Mouse (Mus musculus) hindbrain, embryonic 10.5 days (tissue): ENCODE data around the gene Mttp. TPM values are rescaled to one million over a fixed set of nuclear protein-coding genes. Genes with fewer than 3 reads are reported as not detected.

Experiments used
- DNase-seq: peaks from one replicate; pipeline ENCODE4 v3.0.0-alpha.2; 2017; ENCODE audit warnings: low spot score
- H3K27ac ChIP-seq: fragments of 300-500 bp; sonication (generic); 2 replicates; pipeline ENCODE4 v1.5.1; 2016; ENCODE audit warnings: mild to moderate bottlenecking, moderate library complexity
- H3K27me3 ChIP-seq: fragments of 300-500 bp; sonication (generic); 2 replicates; pipeline ENCODE4 v1.6.1; 2016; ENCODE audit warnings: mild to moderate bottlenecking; ENCODE audit not compliant: poor library complexity, insufficient read depth, severe bottlenecking
- H3K36me3 ChIP-seq: fragments of 300-500 bp; sonication (generic); 2 replicates; pipeline ENCODE4 v1.6.1; 2016; ENCODE audit warnings: mild to moderate bottlenecking, moderate library complexity
- H3K4me1 ChIP-seq: fragments of 300-500 bp; sonication (generic); replicated peaks from 2 replicates; pipeline ENCODE4 v1.6.1; 2016; ENCODE audit warnings: mild to moderate bottlenecking
- H3K4me3 ChIP-seq: fragments of 300-500 bp; sonication (generic); 2 replicates; pipeline ENCODE4 v1.5.1; 2016; ENCODE audit warnings: mild to moderate bottlenecking, moderate library complexity
- H3K9me3 ChIP-seq: fragments of 300-500 bp; sonication (generic); 2 replicates; pipeline ENCODE4 v1.6.1; 2016; ENCODE audit warnings: mild to moderate bottlenecking, moderate library complexity
- WGBS: fragments of 180-500 bp; shearing (Covaris S2); methylation state at CpG from one replicate; pipeline ENCODE4 v1.1.7; 2016; 5-methylcytosine and 5-hydroxymethylcytosine counted together
- polyA plus RNA-seq: library from polyadenylated mRNA; unstranded; fragments of >200 nt; fragmentation: Nextera tagmentation; extraction: Ambion mirVana; gene quantifications from 2 replicates; pipeline ENCODE4 v1.2.1, GENCODE M21; 2016

Mttp gene
- polyA plus RNA-seq, 1 experiment from 2014 or later = 9.2 TPM

GRCm38 (mm10) chr3:138056976-138057375, 87.8 kb downstream of the Mttp start:
- no peak for DNase-seq
- no peak overlapping the region for H3K4me3 ChIP-seq
- WGBS = 61% methylated on average over 7 of the region's 7 CpGs
- H3K27ac ChIP-seq = no peak overlapping the region
- H3K9me3 ChIP-seq = no peaks in the 10 kb centered on the region
- peaks cover 16% of the 10 kb centered on the region for H3K4me1 ChIP-seq
- no peaks in the 10 kb centered on the region for H3K36me3 ChIP-seq
- H3K27me3 ChIP-seq = no peaks in the 10 kb centered on the region

GRCm38 (mm10) chr3:138053969-138054368, 90.8 kb downstream of the Mttp start:
- no peak for DNase-seq
- Histone ChIP-seq H3K27me3 (no peaks in the 10 kb centered on the region), H3K36me3 (no peaks in the 10 kb centered on the region), H3K27ac (no peak overlapping the region; the same call in 1 of the 2 replicates), H3K9me3 (no peaks in the 10 kb centered on the region), H3K4me3 (no peak overlapping the region), H3K4me1 (peaks cover 16% of the 10 kb centered on the region)
- 50% methylated on average over 4 of the region's 4 CpGs for WGBS

- no peak overlapping the region for H3K27ac ChIP-seq
- 83% methylated on average over 3 of the region's 3 CpGs for WGBS
- no peak for DNase-seq
Measured at GRCm38 (mm10) chr3:138051431-138051830, 93.3 kb downstream of the Mttp start.

GRCm38 (mm10) chr3:138050772-138051171, 94.0 kb downstream of the Mttp start:
- no peak for DNase-seq
- H3K27ac ChIP-seq = no peak overlapping the region
- 88% methylated on average over 11 of the region's 11 CpGs for WGBS

More at GRCm38 (mm10) chr3:138051431-138051830, 93.3 kb downstream of the Mttp start:
- Histone ChIP-seq H3K27me3 (no peaks in the 10 kb centered on the region), H3K4me1 (peaks cover 5% of the 10 kb centered on the region), H3K9me3 (no peaks in the 10 kb centered on the region), H3K4me3 (no peak overlapping the region), H3K36me3 (no peaks in the 10 kb centered on the region)

GRCm38 (mm10) chr3:138049555-138049954, 95.2 kb downstream of the Mttp start:
- Histone ChIP-seq H3K36me3 (no peaks in the 10 kb centered on the region), H3K4me1 (peaks cover 5% of the 10 kb centered on the region), H3K4me3 (no peak overlapping the region), H3K9me3 (no peaks in the 10 kb centered on the region), H3K27ac (no peak overlapping the region), H3K27me3 (no peaks in the 10 kb centered on the region)
- WGBS = 88% methylated on average over 6 of the region's 6 CpGs
- DNase-seq = no peak

More at GRCm38 (mm10) chr3:138050772-138051171, 94.0 kb downstream of the Mttp start:
- H3K27me3 ChIP-seq = no peaks in the 10 kb centered on the region
- no peaks in the 10 kb centered on the region for H3K9me3 ChIP-seq
- H3K4me1 ChIP-seq = peaks cover 5% of the 10 kb centered on the region
- H3K4me3 ChIP-seq = no peak overlapping the region
- H3K36me3 ChIP-seq = no peaks in the 10 kb centered on the region

GRCm38 (mm10) chr3:138043316-138043715, 101.5 kb downstream of the Mttp start:
- H3K4me1 ChIP-seq = 0 out of 2 replicates have a peak, but pooled peaks cover 2% of the 10 kb centered on the region
- H3K4me3 ChIP-seq = no peak overlapping the region
- H3K9me3 ChIP-seq = no peaks in the 10 kb centered on the region
- H3K27me3 ChIP-seq = no peaks in the 10 kb centered on the region
- WGBS = 87% methylated on average over 7 of the region's 7 CpGs
- DNase-seq = no peak
- H3K36me3 ChIP-seq = no peaks in the 10 kb centered on the region
- no peak overlapping the region for H3K27ac ChIP-seq

GRCm38 (mm10) chr3:138041591-138042301, 103.0 kb downstream of the Mttp start:
- Histone ChIP-seq H3K9me3 (no peaks in the 10 kb centered on the region), H3K36me3 (no peaks in the 10 kb centered on the region), H3K4me1 (0 out of 2 replicates have a peak, but pooled peaks cover 2% of the 10 kb centered on the region), H3K4me3 (no peak overlapping the region), H3K27ac (no peak overlapping the region), H3K27me3 (no peaks in the 10 kb centered on the region)
- 56% methylated on average over 3 of the region's 3 CpGs for WGBS
- DNase-seq = no peak

GRCm38 (mm10) chr3:138040938-138041337, 103.8 kb downstream of the Mttp start:
- Histone ChIP-seq H3K36me3 (no peaks in the 10 kb centered on the region), H3K27me3 (no peaks in the 10 kb centered on the region), H3K27ac (no peak overlapping the region), H3K4me3 (no peak overlapping the region), H3K4me1 (0 out of 2 replicates have a peak, but pooled peaks cover 2% of the 10 kb centered on the region), H3K9me3 (no peaks in the 10 kb centered on the region)
- WGBS = 80% methylated on average over 2 of the region's 2 CpGs
- no peak for DNase-seq

Other genes with a start within 250 kb of the Mttp start
- gene Lamtor3, start 226.5 kb downstream of the Mttp start, polyA plus RNA-seq = 82.8 and 83.3 TPM in 2 replicates
- 2.3 and 2.4 TPM in 2 replicates for gene Dapp1, start 163.4 kb downstream of the Mttp start, polyA plus RNA-seq
- 0.04 and 0.18 TPM in 2 replicates for gene 1110002E22Rik, start 79.9 kb downstream of the Mttp start, polyA plus RNA-seq
- not detected in 2 replicates for gene Gm5105, start 77.6 kb downstream of the Mttp start, polyA plus RNA-seq
- gene Trmt10a, start 1.5 kb downstream of the Mttp start, polyA plus RNA-seq = 12.5 and 15.1 TPM in 2 replicates
- not detected in 2 replicates for gene 4930579F01Rik, start 48.9 kb upstream of the Mttp start, polyA plus RNA-seq
- 0.07 and 0.36 TPM in 2 replicates for gene Adh7, start 72.8 kb upstream of the Mttp start, polyA plus RNA-seq
- gene Adh1, start 116.0 kb upstream of the Mttp start, polyA plus RNA-seq = 0.30 and 0.34 TPM in 2 replicates
- not detected in 2 replicates for gene Adh6a, start 168.3 kb upstream of the Mttp start, polyA plus RNA-seq
- gene Adh6b, start 196.8 kb upstream of the Mttp start, polyA plus RNA-seq = 0.52 and 0.78 TPM in 2 replicates